Mouse (Mus musculus): ENCODE results near the gene Tmem131l. TPM values are rescaled to one million over a fixed set of nuclear protein-coding genes. Genes with fewer than 3 reads are reported as not detected.
A peak's percentile ranks its signal among the peaks of the same experiment; 100 is the strongest.
"Not testable (repeated sequence)": the region's sequence is repeated elsewhere in the genome, so short reads cannot be mapped to it uniquely, and the experiment has no call there.

The Tmem131l gene
- total RNA-seq, 4 experiments from 2014 or later, result 17.5 to 23.7 (median 18.6) TPM

DNA sequence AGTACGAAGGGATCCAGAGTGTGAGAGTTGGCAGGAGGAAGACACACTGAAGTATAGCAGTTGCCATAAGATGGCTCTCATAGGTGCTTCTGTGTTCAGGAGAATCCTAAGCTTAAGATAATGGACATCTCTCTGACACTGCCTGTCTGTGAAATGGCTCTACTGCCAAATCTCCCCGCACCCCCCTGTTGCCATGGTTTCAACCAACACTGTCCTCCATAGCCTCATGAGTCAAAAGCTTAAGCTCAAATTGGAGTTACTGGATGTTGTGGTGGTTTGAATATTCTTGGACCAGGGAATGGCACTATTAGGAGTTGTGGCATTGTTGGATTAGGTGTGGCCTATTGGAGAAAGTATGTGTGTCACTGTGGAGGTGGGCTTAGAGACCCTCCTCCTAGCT is 170.2 kb downstream of the Tmem131l start:
- DNase-seq (ENCODE audit: low spot score in 2 of 2), result no peak

DNA sequence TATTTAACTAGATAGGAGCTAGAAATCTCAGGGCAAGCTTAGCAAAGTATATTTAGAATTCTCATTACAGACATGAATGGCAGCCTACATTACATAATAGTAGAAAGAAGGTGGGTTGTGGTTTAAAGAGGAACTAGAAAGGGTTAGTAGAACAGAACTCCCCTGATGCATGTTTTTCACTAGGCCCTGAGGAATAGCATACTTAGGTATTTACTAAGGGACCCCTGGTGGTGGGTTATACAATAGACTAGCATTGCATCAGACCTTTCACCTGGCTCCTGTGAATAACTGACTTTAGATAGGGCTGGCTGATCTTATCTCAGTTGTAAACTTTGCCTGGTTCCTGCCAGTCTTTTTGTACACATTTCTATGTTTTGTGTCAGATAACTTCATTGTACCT is 172.9 kb downstream of the Tmem131l start:
- not testable (repeated sequence) for DNase-seq (ENCODE audit: low spot score in 2 of 2)

DNA sequence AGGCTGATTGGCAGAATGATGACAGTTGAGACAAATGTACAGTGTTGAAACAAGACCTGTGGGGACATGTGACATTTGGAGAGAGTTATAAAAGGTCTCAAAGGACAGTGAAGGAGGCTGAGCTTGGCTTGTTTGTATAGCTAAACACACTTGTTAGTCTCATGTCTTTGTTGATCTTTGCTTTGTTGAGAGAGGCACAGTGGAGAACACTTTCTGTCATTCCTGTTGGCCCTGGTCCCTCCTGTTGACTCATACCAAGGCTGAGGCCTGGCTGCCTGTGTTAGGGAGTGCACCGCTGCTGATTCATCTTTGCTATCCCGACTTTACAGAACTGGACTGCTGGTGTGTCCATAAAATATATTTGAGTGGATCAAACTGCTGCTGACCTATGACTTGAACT is 174.8 kb downstream of the Tmem131l start:
- DNase-seq (ENCODE audit: low spot score in 2 of 2), result no peak

DNA sequence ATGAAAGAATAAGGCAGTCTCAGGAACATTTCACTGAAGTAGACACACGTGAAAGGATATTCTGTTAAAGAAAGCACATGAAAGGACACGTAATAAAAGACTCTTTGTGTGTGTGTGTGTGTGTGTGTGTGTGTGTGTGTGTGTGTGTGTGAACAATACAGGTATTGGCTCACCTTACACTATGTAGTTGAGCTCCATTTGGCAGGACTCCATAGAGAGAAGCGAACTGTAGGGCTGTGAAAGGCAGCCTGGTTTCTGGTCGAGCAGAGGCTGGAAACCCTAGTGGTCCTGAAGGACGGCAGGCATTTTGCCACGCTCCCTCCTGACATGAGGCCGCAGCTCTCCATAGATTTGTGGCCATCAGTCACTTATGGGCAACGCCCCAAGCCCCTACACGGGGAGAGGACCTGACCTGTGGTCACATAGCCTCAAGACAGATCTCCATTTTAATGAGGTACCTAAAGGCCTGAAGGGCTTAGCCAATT is 175.9 kb downstream of the Tmem131l start:
- DNase-seq (ENCODE audit: low spot score in 2 of 2), result no peak

DNA sequence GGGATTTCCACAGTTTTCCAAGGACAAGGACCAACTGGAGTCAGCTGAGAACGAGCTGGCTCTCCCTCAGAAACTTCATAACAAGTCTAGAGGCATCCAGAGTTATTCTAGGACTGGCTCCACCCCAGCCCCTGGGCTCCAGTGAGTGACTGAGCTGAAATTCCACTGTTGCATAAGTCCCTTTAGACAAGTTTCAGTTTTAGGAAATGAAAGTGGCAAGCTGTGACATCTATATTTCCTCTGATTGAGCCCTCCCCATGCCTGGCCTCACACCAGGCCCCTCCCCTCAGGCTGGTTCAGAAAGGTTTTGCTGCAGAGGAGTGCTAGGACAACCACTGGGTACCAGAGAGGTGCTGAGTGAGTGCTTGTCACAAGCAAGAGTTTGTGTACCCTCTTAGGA is 177.0 kb downstream of the Tmem131l start:
- DNase-seq (ENCODE audit: low spot score in 2 of 2), result peak; percentile 7 to 40

DNA sequence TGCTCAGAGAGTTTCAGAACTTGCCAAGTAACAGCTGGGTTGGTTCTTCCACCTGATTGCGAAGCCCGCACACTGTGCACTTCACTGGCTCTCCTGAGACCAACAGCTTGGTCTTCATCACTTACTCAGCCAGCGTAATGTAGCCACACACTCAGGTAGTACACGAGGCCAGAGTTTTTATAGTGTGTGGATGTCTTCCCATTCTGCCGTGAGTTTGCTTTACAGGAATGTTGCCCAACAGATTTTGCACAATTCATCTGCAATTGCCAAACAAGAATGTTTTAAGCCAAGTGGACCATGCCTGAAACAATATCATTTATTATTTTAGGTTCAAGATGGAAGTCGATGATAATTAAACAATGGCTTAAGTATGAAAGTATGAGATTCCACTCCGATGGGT is 180.4 kb downstream of the Tmem131l start:
- no peak for DNase-seq (ENCODE audit: low spot score in 2 of 2)

DNA sequence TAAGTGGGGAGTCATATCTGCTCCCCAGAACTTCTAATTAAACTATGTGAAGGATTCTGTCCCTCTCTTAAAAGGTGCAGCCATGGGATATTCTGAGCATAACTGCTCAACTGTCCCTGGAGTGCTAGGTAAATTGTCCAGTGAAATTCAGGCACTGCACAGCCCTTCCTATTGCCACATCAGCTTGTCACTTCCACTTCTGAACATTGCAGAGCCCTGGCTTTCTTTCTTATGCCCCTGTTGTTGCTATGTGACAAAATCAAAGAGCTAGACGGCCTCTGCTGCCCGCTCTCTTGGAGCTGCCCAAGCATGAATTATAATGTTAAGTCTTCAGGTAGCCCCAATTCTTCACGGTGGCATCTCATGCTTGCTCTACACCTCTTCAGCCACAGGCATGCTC is 180.9 kb downstream of the Tmem131l start:
- DNase-seq (ENCODE audit: low spot score in 2 of 2), result no peak

DNA sequence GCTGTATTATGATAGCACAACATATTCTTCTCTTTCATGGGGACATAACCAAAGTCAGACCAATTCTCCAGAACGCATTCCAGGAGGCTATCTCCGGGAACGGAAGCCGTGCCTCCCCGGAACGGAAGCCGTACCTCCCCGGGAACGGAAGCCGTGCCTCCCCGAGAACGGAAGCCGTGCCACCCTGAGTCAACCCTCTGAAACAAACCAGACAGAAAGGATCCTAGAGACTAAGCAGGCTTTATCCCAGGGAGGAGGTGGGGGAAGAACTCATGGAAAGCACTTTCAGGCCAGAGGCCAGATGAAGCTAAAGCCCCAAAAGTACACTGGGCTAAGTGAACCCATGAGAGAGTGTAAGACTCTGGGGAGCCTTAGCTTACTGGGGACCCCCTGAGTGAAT is 182.4 kb downstream of the Tmem131l start:
- DNase-seq (ENCODE audit: low spot score in 2 of 2), result no peak

DNA sequence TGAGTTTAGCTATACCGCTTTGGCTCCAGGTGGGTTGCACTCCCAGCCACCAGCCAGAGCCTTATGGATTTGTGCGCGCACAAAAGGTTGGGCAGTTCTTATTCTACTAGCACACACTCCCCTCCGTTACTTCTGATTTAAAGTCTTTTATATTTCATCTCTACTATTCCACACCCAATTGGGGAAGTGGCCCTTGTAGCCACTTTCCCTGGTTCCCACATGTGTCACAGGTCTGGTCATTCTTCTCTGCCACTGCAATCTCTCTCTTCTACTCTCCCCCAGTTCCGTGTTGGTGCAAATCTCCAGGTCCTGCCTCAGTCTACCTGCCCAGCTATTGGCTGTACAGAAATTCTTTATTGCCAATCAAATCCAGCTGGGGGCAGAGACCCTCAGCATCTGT is 184.3 kb downstream of the Tmem131l start:
- no peak for DNase-seq (ENCODE audit: low spot score in 2 of 2)

DNA sequence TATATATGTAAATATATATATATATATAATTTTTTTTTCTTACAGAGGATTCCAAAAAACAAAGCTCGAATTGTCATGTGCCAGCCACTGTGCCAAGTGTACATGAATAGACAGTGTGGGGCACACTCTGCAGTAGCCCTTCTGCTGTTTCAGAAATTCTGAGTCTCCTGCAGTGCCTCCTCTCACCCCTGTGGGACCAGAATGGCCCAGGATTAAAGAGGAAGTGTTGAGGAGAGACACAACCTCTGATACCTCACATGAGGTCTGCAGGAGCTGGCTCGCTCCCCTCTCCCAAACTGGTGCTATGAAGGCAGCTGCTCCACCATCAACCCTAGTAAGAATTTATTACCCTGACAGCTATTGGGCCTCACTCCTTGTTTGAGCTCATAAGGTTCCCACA is 190.6 kb downstream of the Tmem131l start:
- DNase-seq (ENCODE audit: low spot score in 2 of 2), result no peak

Other genes with a start within 250 kb of the Tmem131l start
- gene Tlr2, start 198.4 kb downstream of the Tmem131l start, total RNA-seq (2022), result 1 to 10 TPM in 2 of 4 experiments, under 1 TPM in 2; 0.70 to 4.9 (median 1.7) TPM
- gene Mnd1, start 115.6 kb upstream of the Tmem131l start, total RNA-seq (2022), result 1 to 10 TPM in 3 of 4 experiments, under 1 TPM in 1; 0.66 to 2.3 (median 1.4) TPM
- gene Gm6525, start 133.9 kb upstream of the Tmem131l start, total RNA-seq (2022), result not detected

Data from left cerebral cortex, adult 8-10 months (tissue).